Mouse (Mus musculus) naive thymus-derived CD4-positive, alpha-beta T cell, adult 2 months (primary cell): ENCODE measurements around the gene Bag5.
"Not testable (repeated sequence)": the region's sequence is repeated elsewhere in the genome, so short reads cannot be mapped to it uniquely, and the experiment has no call there.

Experiments used
- DNase-seq: peaks from one replicate; pipeline ENCODE4 v3.0.0-alpha.2; 2011; ENCODE audit warnings: low read depth

Gene Bag5

DNA sequence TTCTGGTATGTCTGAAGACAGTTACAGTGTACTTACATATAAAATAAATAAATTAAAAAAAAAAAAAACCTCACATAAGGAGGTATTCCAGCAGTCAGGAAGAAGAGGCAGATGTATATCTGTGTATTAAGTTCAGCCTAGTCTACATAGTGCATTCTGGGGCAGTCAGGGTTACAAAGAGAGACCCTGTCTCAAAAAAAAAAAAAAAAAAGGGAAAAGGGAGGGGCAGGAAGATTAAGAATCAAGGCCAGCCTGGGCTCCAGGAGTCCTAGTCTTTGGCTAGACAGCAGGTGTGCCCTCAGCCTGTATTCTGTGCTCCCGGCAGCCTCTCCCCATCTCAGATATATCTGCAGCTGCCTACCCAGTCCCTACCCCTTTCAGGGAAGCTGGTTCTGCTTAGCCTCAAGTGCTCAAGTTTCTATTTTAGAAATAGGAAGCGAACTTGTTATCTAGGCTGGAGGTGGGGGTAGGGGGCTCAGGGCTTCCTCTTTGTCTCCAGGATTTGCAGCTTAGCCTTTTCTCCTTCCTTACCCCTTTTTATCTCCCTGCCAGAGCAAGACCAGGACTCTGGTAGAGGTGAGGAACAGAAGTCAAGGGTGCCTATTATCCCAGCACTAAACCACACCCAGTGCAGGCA lies 38.1 kb downstream of the Bag5 start:
- no peak for DNase-seq

DNA sequence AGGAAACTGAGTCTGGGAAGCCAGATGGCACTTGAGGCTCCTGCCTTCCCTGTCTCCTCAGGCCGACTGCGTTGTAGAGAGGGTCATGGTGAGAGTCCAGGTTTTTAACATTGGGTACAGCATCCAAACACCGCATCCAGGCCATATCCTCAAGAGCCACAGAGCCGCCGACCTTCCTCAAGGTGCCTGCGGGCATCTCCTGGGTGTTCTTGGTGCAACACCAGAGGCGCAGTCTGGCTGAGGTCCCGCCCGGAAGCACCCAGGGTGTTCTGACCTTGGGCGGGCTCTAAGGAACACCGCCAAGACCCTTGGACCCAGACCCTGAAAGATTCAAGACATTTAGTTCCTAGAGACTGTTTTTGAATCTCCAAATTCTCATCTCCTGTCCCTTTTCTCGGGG lies 40.5 kb downstream of the Bag5 start:
- DNase-seq, result no peak

DNA sequence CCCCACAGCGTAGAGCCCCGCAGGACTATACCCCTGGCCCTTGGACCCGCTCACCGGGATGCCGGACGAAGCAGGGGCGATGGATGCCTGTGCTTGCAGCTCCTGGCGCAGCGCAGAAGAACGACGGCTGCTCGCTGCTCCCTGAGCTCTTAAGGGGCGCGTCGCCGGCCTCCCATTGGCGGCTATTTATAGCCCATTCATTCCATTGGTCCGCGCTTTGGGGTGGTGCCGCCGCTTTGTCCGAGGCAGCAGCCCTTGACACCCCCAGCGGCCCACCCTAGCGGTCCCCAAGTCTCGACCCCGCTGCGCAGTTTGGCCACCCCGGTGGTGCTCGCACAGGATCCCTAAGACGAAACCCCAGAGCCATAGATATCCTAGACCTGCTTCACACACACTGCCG lies 40.9 kb downstream of the Bag5 start, which contains the start of gene Ckb:
Gene Ckb, minus strand, starts transcription at position 163 of the 400 bp plus-strand sequence.
- DNase-seq, result peak; percentile 73

DNA sequence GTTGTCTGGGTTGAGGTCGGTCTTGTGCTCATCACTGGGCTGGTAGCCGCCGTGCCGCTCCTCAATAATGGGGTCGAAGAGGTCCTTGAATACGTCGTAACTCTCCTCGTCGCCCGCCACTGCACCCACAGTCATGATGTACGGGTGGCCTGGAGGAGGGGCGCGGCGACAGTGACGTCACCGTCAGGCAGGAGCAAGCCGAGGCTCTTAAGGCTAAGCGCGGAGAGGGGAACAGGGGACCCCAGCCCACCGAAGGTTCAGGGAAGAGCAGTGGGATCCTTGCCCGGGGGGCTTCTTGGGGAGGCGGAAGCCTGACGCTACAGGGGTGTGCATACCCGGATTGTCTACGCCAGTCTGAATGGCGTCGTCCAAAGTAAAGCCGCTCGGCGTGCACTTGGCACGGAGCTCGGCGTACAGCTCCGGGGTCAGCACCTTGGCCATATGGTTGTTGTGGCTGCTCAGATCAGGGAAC lies 41.6 kb downstream of the Bag5 start:
- peak; percentile 81 for DNase-seq

GRCm38 (mm10) chr12:111670976-111671375 lies 42.1 kb downstream of the Bag5 start:
- no peak for DNase-seq

DNA sequence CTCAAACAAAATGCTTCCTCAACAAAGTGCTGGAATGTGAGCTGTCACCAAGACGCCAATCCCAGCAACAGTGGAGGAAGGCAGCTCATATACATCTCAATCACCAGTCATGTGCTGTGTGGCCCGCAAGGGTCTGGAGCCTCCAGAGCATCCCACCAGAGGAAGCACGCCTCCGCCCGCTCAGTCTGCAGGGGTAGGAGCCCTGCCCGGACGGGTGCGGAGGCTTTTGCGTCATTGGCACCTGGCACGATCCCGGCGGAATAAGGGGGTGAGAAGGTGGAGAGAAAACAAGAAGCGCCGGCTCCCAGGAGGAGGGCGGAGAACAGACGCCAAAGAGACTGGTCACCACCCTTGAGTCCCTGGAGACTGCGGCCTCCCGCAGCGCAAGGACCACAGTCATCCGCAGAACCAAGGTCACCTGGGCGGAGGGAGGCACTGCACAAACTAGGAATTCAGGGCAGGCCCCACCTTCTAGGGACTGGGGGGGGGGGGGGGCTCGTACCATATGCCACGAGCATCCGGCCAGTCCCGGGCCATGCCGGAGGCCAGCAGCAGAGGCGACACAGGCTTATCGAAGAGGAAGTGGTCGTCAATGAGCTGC lies 42.6 kb downstream of the Bag5 start:
- DNase-seq, result no peak

DNA sequence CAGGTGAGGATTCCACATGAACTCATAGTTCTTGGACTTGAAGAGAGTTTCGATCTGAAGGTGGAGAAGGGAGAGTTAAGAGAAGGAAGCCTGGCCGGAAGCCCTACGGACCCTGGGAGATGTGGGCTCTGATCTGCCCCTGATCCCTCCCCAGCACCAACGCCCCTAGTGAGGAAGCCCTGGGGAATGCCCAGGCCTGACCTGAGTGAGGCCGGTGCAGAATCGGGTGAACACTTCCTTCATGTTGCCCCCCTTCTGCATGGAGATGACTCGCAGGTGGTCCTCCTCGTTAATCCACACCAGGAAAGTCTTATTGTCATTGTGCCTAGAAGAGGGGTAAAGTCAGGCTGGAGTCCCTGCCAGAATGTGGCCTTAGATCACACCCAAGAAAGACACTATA lies 43.1 kb downstream of the Bag5 start:
- no peak for DNase-seq

- peak; percentile 49 for DNase-seq
These were observed 43.9 kb downstream of the Bag5 start for GRCm38 (mm10) chr12:111669000-111669788.

GRCm38 (mm10) chr12:111668457-111668912 lies 44.6 kb downstream of the Bag5 start:
- DNase-seq, result peak; percentile 97

- DNase-seq, result no peak
These were observed 45.6 kb downstream of the Bag5 start for GRCm38 (mm10) chr12:111667421-111667820.

DNA sequence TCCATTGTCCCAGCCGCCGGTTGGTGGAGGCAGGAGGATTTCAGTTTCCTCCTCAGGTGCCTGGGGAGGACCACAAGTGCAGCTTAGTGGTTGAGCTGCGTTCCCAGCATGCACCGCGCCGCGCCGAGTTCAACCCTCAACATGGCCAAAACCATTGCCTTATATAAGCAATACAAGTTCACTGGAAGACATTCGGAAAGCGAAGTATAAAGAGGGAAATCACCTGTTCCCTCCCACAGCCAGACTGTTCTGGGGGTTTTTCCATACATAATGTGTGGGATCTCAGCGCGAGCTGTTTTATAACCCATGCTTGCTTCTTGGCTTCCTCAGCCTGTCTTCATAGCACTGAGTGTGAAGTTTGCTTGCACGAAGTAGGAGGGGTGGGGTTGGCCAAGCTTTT lies 46.7 kb downstream of the Bag5 start:
- DNase-seq, result no peak

DNA sequence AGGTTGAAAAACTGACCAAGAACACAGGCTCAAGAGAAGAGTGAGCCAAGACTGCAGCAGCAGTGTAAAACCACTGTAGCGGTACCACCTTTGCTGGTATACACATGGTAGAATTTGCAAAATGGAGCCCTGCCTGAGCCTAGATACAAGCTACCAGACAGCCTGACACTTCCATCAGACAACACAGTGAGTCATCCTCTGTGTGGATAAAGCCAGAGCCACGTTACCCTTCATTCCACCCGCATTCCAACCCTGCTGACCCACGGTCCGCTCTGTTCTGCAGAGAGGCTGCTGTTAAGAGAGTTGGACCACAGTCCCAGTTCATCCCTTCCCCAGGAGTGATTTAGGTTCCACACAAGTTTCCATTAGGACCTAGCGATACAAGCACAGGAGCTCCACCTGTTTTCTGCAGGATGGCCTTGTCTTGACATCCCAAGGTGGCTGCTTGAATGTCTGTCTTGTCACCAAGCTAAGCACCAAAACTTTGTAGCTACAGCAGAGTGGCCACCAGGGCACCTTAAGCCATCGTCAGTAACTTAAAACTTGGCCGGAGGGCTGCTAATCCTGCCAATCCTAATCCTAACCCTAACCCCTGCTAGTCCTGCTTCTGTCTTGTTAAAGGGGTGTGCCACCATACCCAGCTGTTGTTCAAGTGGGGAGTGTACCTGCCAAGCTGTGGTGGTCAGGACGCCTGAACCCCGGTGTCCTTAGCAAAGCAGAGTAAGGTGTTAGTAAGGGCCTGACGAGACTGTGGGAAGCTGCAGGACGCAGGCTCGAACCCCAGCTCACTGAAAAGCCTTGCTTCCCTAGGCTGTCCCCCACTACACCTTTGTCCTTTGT lies 47.8 kb downstream of the Bag5 start:
- DNase-seq, result no peak

DNA sequence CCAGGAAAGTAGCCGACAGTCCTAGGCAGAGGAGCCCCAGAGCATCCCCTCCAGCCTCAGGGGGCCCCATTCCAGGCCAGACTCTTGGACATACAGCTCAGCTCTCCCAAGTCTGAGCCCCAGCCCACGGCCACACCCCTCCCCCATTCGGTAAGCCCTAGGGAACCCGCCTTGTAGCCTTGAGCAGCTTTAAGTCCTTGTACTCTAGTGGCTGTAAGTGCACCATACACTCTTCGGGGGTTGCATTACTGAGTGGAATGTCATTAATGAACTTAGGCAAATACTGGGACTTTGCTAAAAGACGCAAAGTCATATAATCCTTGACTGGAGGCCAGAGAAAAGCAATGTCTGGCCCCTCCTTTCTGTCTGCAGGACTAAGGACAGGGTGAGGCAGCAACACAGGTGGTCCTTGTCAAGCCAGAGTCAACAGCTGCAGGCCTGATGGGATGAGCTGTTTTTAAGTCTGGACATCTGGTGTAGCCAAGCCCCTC lies 48.9 kb downstream of the Bag5 start:
- no peak for DNase-seq

DNA sequence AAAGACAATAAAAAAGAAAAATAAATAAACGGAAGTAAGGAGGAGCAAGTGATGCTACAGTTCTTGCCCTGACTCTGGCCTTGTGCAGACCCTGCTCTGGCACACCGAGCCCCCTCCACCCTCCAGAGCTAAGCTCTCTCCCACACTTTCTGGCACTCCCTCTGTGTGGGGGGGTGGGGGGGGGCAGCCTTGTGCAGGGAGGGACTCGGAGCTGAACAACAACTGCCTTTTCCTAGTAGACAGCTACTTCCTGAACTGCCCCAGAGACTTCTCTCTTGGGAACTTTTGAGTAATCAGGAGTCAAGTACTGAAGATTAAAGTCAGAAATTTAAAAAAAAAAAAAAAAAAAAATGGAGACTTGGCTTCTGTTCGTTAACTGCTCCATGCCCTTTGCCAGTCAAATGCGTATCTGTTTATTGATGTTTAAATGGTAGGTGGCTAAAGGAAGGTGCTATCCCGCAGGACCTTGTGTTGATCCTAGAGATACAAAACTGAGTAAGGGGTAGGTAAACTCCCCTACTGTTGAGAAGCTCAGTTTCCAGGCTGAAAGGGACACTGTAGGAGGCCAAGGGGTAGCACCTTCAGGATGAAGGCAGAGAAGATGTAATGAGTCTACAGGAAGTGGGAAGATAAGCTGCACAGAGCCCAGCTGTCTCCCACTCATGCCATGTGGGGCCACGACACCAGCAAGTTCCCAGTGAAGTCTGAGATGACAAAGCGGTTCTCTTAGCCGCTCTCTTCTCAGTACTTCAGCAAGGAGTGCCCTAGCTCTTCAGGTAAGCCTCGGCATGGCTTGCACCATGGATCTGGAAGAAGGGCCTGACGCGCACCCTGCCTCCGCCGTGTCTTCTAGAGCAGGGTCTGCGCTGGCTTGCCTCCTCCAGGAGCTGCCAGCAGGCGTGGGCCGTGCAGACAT lies 49.6 kb downstream of the Bag5 start:
- no peak for DNase-seq

DNA sequence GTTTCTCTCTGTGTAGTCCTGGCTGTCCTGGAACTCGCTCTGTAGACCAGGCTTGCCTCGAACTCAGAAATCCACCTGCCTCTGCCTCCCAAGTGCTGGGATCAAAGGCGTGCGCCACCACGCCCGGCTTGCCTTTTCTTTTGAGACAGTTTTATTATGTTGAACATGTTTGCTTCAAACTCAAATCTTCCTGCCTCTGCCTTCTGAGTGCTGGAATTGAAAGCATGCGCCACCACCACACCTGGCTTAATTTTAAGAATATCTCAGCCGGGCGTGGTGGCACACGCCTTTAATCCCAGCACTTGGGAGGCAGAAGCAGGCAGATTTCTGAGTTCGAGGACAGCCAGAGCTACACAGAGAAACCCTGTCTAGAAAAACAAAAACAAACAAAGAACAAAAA lies 51.5 kb downstream of the Bag5 start:
- not testable (repeated sequence) for DNase-seq

DNA sequence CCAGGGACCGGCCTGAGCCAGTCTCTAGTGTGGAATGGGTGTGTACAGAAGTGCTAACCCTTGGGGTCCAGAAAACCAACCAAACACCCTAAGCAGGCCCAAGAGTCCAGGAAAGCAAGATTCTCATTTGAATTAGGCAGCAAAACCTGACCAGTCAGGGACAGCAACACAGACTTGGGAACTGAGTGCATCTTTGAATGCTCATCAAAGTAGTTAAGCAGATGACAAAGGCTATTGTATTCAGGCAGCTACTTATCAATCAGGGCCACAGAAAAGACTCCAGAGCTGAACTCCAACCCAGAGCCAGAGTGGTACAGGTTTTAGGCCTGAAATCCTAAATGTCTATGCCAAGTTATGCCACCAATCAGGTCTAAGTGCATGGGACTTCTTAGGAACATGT lies 52.4 kb downstream of the Bag5 start:
- DNase-seq, result no peak
